Mouse (Mus musculus): ENCODE measurements around the gene Kcnh4.

Gene Kcnh4

GRCm38 (mm10) chr11:100762831-100763230 is 3.1 kb upstream of the Kcnh4 start, which contains the start of gene Hcrt:
Gene Hcrt (minus strand): TSS chr11:100762931.
- DNase-seq: no peak

GRCm38 (mm10) chr11:100761547-100762045 is 1.9 kb upstream of the Kcnh4 start:
- peak; percentile 75 to 88 for DNase-seq

- DNase-seq: no peak
These were observed 783 bp downstream of the Kcnh4 start for GRCm38 (mm10) chr11:100758707-100759610.

GRCm38 (mm10) chr11:100757566-100757965 is 2.2 kb downstream of the Kcnh4 start:
- DNase-seq: no peak

- no peak for DNase-seq
These were observed 3.3 kb downstream of the Kcnh4 start for GRCm38 (mm10) chr11:100756476-100756875.

GRCm38 (mm10) chr11:100754693-100755057 is 5.1 kb downstream of the Kcnh4 start:
- DNase-seq: no peak

GRCm38 (mm10) chr11:100754021-100754692 is 5.6 kb downstream of the Kcnh4 start:
- DNase-seq: no peak

- no peak for DNase-seq
These were observed 7.4 kb downstream of the Kcnh4 start for GRCm38 (mm10) chr11:100752294-100752693.

GRCm38 (mm10) chr11:100750127-100750526 is 9.6 kb downstream of the Kcnh4 start:
- no peak for DNase-seq

GRCm38 (mm10) chr11:100749469-100749868 is 10.3 kb downstream of the Kcnh4 start:
- DNase-seq: no peak

- no peak for DNase-seq
These were observed 11.1 kb downstream of the Kcnh4 start for GRCm38 (mm10) chr11:100748620-100749019.

- no peak for DNase-seq
These were observed 12.6 kb downstream of the Kcnh4 start for GRCm38 (mm10) chr11:100747114-100747513.

GRCm38 (mm10) chr11:100746546-100746945 is 13.2 kb downstream of the Kcnh4 start:
- no peak for DNase-seq

GRCm38 (mm10) chr11:100745085-100745484 is 14.7 kb downstream of the Kcnh4 start:
- DNase-seq: peak in 1 of 2 experiments; percentile 40

GRCm38 (mm10) chr11:100741348-100741747 is 18.4 kb downstream of the Kcnh4 start:
- DNase-seq: peak; percentile 80 to 83

- no peak for DNase-seq
These were observed 21.0 kb downstream of the Kcnh4 start for GRCm38 (mm10) chr11:100738749-100739148.

GRCm38 (mm10) chr11:100738066-100738604 is 21.6 kb downstream of the Kcnh4 start, which contains the start of gene Rab5c:
Gene Rab5c (minus strand): TSS chr11:100738215.
- DNase-seq: peak; percentile 99

- no peak for DNase-seq
These were observed 22.5 kb downstream of the Kcnh4 start for GRCm38 (mm10) chr11:100737105-100737733.

- no peak for DNase-seq
These were observed 23.0 kb downstream of the Kcnh4 start for GRCm38 (mm10) chr11:100736746-100737080.

GRCm38 (mm10) chr11:100735954-100736745 is 23.6 kb downstream of the Kcnh4 start:
- DNase-seq: no peak

- DNase-seq: no peak
These were observed 24.4 kb downstream of the Kcnh4 start for GRCm38 (mm10) chr11:100735134-100735865.

All from kidney, adult 8-10 months (tissue).